Mouse (Mus musculus) cortical plate, adult 2 months (tissue): ENCODE data around the gene Hemgn.

Source experiments
- CTCF ChIP-seq: fragments of 200-500 bp; IDR thresholded peaks from 2 replicates; pipeline ENCODE4 v1.5.1; 2011; ENCODE audit warnings: mild to moderate bottlenecking, control low read depth, low read length; ENCODE audit not compliant: insufficient read depth; ENCODE audit errors: extremely low read depth
- POLR2A ChIP-seq: fragments of 200-500 bp; IDR thresholded peaks from 2 replicates; pipeline ENCODE4 v1.6.1; 2011; ENCODE audit warnings: mild to moderate bottlenecking, low read length, control low read depth; ENCODE audit not compliant: insufficient read depth; ENCODE audit errors: extremely low read depth

- no peak for TF ChIP-seq CTCF
- no peak for TF ChIP-seq POLR2A
Measured at GRCm38 (mm10) chr4:46347580-46348515, 65.5 kb downstream of the Hemgn start.
